Mouse (Mus musculus) stomach, postnatal 0 days (tissue): ENCODE measurements around the gene Nmnat1.

Source experiments
- CTCF ChIP-seq: IDR thresholded peaks from 2 replicates; pipeline ENCODE4 v1.5.1; 2016; ENCODE audit warnings: antibody characterized with exemption, low read depth, mild to moderate bottlenecking, moderate library complexity
- EP300 ChIP-seq: optimal IDR thresholded peaks from 2 replicates; pipeline ENCODE3; 2016; ENCODE audit warnings: antibody characterized with exemption

GRCm38 (mm10) chr4:149446309-149446708 lies 38.7 kb downstream of the Nmnat1 start:
- TF ChIP-seq CTCF (no peak), EP300 (no peak)
